Mouse (Mus musculus) MN1 (cell line): ENCODE results near the gene Sart1.
"Not testable (repeated sequence)": the region's sequence is repeated elsewhere in the genome, so short reads cannot be mapped to it uniquely, and the experiment has no call there.

Experiments used
- DNase-seq: peaks from one replicate; pipeline ENCODE4 v3.0.0-alpha.2; 2016; ENCODE audit warnings: low spot score

Sart1 gene

DNA sequence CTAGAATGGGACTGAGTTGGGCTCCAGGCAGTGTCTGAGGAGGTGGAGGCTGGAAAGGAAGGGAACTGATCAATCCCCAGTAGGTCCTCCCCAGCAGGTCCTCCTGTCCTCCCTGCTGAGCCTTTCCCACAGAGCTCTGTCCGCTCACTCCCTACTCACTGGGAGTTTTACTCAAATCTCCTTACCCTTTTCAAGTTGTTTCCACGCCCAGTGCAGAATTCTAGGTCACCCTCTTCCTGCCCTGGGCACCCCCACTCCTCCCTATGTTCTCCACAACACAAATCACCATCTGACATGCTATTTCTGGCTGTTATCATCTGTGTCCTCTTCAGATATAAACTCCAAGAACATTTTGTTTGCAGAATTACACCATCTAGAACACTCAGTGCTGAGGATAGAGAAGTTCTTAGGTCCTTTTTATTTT is 26.0 kb upstream of the Sart1 start:
- no peak for DNase-seq

GRCm38 (mm10) chr19:5413840-5414239 is 25.3 kb upstream of the Sart1 start:
- DNase-seq = no peak

DNA sequence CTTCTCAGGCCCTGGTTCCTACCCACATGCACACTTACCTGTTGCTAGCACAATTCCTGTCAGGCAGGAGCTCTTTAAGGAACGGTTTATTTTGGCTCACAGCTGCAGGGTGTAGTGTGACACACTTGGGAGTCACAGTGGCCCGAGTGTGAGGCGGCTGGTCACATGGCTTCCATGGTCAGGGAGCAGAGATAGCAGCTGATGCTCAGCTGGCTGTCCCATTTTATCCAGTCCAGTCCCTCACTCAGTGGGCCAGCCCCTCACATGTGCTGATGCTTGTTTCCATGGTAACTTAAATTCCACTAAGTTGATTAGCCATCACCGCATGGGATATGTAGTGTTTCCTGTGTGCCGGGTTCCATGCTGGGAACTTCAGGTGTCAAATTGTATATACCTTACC is 23.5 kb upstream of the Sart1 start:
- no peak for DNase-seq

DNA sequence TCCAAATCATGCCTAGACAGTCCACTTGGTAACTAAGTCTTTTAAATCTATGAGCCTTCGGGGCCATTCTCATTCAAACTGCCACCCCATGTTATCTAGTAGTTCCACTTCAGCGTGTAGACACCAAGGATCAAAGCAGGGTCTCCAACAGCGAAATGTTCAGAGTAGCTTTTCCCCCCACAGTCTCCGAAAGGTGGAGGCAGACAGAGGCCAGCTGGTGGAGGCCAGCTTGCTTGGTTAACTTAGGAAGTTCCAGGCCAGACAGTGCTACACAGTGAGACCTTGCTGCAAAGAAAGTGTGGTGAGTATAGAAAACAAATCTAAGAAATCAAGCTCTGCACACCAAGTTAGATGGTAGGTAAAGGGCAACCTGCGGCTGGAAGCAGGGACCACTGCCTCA is 22.1 kb upstream of the Sart1 start:
- DNase-seq = no peak

- DNase-seq = no peak
These were observed 20.6 kb upstream of the Sart1 start for GRCm38 (mm10) chr19:5409068-5409467.

GRCm38 (mm10) chr19:5408057-5409001 is 19.8 kb upstream of the Sart1 start:
- DNase-seq = no peak

DNA sequence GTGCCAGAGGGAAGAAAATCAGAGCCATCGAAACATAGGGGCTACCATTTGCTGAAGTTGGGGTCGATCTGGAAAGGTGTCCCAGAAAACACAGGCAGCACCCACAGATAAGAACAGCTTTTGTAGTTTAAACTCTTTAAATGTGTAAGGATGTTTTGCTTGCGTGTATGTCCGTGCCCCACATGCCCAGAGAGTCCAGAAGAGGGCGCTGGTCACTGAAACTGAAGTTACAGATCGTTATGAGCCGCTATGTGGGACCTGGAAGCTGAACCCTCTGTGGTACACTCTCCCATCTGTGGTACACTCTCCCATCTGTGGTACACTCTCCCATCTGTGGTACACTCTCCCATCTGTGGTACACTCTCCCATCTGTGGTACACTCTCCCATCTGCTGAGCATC is 18.6 kb upstream of the Sart1 start:
- DNase-seq = no peak

GRCm38 (mm10) chr19:5406531-5407126 is 18.1 kb upstream of the Sart1 start:
- not testable (repeated sequence) for DNase-seq

GRCm38 (mm10) chr19:5405924-5406323 is 17.4 kb upstream of the Sart1 start:
- DNase-seq = no peak

DNA sequence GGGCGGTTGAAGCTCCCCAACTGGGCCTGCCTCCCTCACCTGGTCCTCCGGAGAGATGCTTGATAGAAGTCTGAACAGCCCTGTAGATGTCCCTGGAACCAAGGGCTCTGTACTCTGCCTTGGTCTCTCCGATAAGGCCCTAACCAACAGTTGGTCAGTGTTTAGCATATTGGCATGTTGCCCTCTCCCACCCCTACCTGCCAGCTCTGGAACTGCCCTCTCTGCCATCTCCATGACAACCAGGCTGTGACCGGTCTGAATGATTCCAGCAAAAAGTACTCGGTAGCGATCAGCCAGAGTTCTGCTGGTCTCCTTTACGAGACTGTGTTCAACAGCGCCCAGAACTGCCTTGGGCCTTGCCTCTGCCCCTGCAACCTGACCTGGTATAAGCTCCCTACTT is 13.8 kb upstream of the Sart1 start, which contains the start of gene Tsga10ip:
Gene Tsga10ip (minus strand): TSS at position 234 of the 400 bp plus-strand sequence.
- DNase-seq = peak; percentile 39

GRCm38 (mm10) chr19:5401073-5401472 is 12.6 kb upstream of the Sart1 start:
- DNase-seq = not testable (repeated sequence)

GRCm38 (mm10) chr19:5395371-5395770 is 6.9 kb upstream of the Sart1 start:
- no peak for DNase-seq

DNA sequence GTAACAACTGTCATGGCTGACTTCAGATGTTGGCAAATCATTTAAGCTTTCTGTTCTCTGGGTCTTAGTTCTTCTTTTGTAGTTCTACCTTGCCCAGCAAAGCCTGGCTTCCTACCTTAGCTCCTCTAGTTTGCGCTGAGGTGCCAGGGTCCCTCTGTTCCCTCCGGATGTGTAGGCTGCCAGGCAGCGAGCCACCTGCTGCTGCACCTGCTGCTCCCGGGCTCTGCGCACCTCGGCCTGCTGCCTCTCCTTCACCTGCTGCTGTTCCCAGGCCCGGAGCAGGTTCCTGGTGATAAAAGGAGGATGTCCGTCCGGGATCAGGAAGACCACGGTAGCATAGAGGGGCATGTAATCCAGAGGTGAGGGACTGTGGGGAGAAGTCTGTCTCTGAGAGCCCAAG is 5.7 kb upstream of the Sart1 start:
- DNase-seq = no peak

DNA sequence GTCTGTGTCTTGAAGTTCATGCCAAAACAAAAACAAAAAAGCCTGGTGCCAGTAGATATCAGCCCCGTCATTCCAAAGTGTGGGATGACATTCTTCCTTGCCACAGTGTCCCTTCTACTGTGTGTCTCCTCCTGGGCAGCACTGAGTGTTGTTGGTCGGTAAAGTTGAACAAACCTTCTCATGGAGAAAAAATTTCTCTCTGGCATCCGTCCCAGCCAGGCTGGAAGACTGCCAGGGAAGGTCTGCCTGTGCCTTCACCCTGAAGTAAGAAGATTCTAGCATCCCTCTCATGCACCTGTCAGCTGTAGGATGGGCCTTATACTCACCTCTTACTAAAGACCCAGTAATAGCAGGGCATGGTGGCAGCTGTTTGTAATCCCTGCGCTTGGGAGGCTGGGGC is 4.4 kb upstream of the Sart1 start:
- peak; percentile 45 for DNase-seq

DNA sequence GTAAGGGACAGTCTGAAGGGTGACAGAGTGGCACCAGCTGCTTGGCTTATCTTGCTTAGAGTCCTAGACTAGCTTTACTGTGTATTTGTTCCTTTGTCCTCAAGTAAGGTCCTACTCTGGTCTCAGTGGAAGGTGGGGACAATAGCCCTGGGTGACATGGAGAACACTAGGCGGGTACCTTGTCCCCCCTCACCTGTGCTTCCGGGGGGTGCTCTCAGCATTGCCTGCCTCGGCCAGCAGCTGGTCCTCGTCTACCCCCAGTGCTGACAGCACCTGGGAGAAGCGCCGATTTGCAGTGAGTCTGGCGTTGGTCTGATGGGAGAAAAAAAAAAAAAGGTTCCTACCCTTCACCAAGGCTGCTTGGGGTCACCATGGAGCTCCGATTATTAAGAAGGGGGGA is 1.9 kb upstream of the Sart1 start:
- no peak for DNase-seq

GRCm38 (mm10) chr19:5389647-5390046 is 1.1 kb upstream of the Sart1 start:
- no peak for DNase-seq

DNA sequence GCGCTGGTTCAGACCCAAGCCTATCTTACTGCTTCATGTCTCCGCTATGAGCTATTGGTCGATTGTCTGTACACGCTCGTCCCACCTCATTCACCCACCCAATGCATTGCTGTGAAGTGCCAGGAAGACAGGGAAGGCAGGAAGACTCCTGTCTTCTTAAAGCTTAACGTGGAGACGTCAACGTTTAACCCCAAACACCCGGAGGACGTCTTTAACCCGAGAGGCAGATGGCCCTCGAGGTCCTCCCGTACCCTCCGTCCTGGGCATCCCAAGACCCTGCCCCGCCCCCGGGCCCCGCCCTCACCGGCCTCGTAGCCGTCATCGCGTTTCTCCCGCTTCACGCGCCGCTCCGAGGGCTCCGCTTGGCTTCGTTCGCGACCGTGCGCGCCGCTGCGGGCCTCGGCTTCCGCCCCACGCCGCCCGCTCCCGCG is 477 bp downstream of the Sart1 start:
- peak; percentile 54 for DNase-seq

- no peak for DNase-seq
These were observed 3.8 kb downstream of the Sart1 start for GRCm38 (mm10) chr19:5384715-5385114.

GRCm38 (mm10) chr19:5383326-5383725 is 5.2 kb downstream of the Sart1 start:
- no peak for DNase-seq

GRCm38 (mm10) chr19:5377446-5377845 is 11.1 kb downstream of the Sart1 start:
- DNase-seq = no peak

GRCm38 (mm10) chr19:5374748-5375147 is 13.8 kb downstream of the Sart1 start:
- no peak for DNase-seq

- no peak for DNase-seq
These were observed 14.3 kb downstream of the Sart1 start for GRCm38 (mm10) chr19:5374177-5374576.

DNA sequence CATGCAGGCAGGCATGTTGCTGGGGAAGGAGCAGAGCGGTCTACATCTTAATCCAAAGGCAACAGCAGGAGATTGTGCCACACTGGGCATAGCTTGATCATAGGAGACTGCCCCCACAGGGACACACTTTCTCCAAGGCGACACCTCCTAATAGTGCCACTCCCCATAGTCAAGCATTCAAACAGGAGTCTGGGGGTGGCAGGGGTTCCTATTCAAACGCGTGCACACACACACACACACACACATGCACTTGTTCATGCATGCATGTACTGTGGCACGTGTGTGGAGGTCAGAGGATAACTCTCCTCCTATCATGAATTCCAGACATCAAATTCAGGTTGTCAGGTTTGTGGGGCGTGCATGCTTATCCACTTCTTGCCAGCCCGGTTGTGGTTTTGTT is 15.8 kb downstream of the Sart1 start:
- no peak for DNase-seq
